ENCODE assay signal across 18 mouse cellular contexts in the genomic region with DNA sequence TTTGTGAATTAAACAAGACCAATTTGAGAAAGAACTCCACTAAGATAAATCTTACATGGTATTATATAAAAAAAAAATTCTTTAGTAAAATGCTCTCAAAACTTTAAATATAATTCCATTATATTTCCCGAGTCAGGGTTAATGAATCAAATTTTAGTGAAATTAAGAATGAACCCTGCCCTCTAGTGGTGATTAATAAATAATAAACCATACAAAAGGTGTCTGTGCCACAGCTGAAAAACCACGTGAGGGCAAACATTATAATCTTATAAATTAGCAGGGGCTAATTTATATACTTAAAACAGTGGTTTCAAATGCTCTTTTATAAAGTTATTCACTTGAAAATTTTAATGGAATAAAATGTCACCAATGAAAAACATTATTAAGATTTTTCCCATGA.
DNase-seq lines count a peak whose midpoint lies in the region; ATAC-seq and TF ChIP-seq lines count a peak whose summit lies in the region.
"Had no signal": no experiment of that assay in that cellular context is flagged by ENCODE, and none has a peak within 500 bp of the region (broad histone marks: within the 10 kb centered on the region; RNA-seq: fewer than 3 reads in every experiment).

No protein-coding gene starts in this region.

- no peaks in the 10 kb centered on the region for H3K79me2 ChIP-seq in MEL (ENCODE audit: control insufficient read depth, insufficient read depth, low read length, poor library complexity)

- TF ChIP-seq EP300 in MEL (IDR thresholded peaks at IDR 0.05; ENCODE audit: low read depth in 1 of 2, low read length in 2 of 2): no peak

- no peaks in the 10 kb centered on the region for H3K36me3 ChIP-seq in limb, embryonic 14.5 days (ENCODE audit: control insufficient read depth, insufficient read depth, low read length)
- no peaks in the 10 kb centered on the region for H3K36me3 ChIP-seq in limb, embryonic 10.5 days
- no peaks in the 10 kb centered on the region for H3K36me3 ChIP-seq in MEL (ENCODE audit: control insufficient read depth in 1 of 2, insufficient read depth in 2 of 2, low read length in 2 of 2)

- WGBS in limb, embryonic 14.5 days: 37% methylated on average over 2 of the region's 2 CpGs
- 52% methylated on average over 2 of the region's 2 CpGs for WGBS in limb, embryonic 10.5 days

- no peak overlapping the region for H3K4me2 ChIP-seq in limb, embryonic 14.5 days (replicated peaks; ENCODE audit: low read depth, low read length, severe bottlenecking)
- H3K4me2 ChIP-seq: midbrain, embryonic 11.5 days had no signal

- intact Hi-C loops in gastrocnemius, adult 2 months (cut with DNase I): no loop called here

- H3K9me3 ChIP-seq in limb, embryonic 14.5 days (ENCODE audit: control insufficient read depth, low read length): no peaks in the 10 kb centered on the region
- H3K9me3 ChIP-seq in limb, embryonic 10.5 days (replicated peaks): no peaks in the 10 kb centered on the region
- H3K9me3 ChIP-seq in MEL (replicated peaks; ENCODE audit: insufficient read depth, low read length): no peaks in the 10 kb centered on the region

- no peaks in the 10 kb centered on the region for H3K27me3 ChIP-seq in limb, embryonic 14.5 days (ENCODE audit: control insufficient read depth, insufficient read depth, low read length)
- no peaks in the 10 kb centered on the region for H3K27me3 ChIP-seq in limb, embryonic 10.5 days (ENCODE audit: low read depth, poor library complexity, severe bottlenecking)
- H3K27me3 ChIP-seq in MEL (ENCODE audit: control insufficient read depth in 1 of 2, insufficient read depth in 2 of 2, low read length in 2 of 2): no peaks in the 10 kb centered on the region

- no peak for ATAC-seq in limb, embryonic 14.5 days (ENCODE audit: low FRiP score, low read depth)
- ATAC-seq in granulocyte monocyte progenitor cell, adult 5-6 weeks (replicated peaks; ENCODE audit: poor library complexity, severe bottlenecking): no peak
- ATAC-seq: forebrain, embryonic 16.5 days had no signal

- no peak overlapping the region for H3K4me3 ChIP-seq in gastrocnemius, adult 2 months
- H3K4me3 ChIP-seq in limb, embryonic 14.5 days (replicated peaks; ENCODE audit: low read length): no peak overlapping the region
- no peak overlapping the region for H3K4me3 ChIP-seq in limb, embryonic 10.5 days
- H3K4me3 ChIP-seq in MEL (ENCODE audit: control insufficient read depth in 1 of 2, insufficient read depth in 1 of 2, low read depth in 2 of 2, low read length in 2 of 2): no peak overlapping the region

- no peak overlapping the region for H3K9ac ChIP-seq in limb, embryonic 14.5 days (ENCODE audit: low read depth, low read length, severe bottlenecking)
- H3K9ac ChIP-seq in MEL (ENCODE audit: control insufficient read depth, low read depth, low read length, poor library complexity, severe bottlenecking): no peak overlapping the region

- H3K4me1 ChIP-seq in limb, embryonic 14.5 days (ENCODE audit: control insufficient read depth, insufficient read depth, low read length): no peaks in the 10 kb centered on the region
- H3K4me1 ChIP-seq in limb, embryonic 10.5 days: no peaks in the 10 kb centered on the region
- H3K4me1 ChIP-seq in MEL (ENCODE audit: control insufficient read depth in 1 of 2, insufficient read depth in 2 of 2, low read length in 2 of 2): no peaks in the 10 kb centered on the region

- TF ChIP-seq CTCF in gastrocnemius, adult 2 months (IDR thresholded peaks at IDR 0.05): peak; percentile 18; the same call in 1 of the 2 replicates
- TF ChIP-seq CTCF in MEL (IDR thresholded peaks at IDR 0.05 in 2 of 3, conservative IDR thresholded peaks at IDR 0.05 in 1 of 3; ENCODE audit: control insufficient read depth in 1 of 3, insufficient read depth in 1 of 3, low read depth in 2 of 3, low read length in 3 of 3, poor library complexity in 1 of 3, severe bottlenecking in 1 of 3): peak in 1 of 3 experiments; percentile 34; a peak in 1 of 6 replicates

- peak; percentile 40 for TF ChIP-seq RAD21 in MEL (IDR thresholded peaks at IDR 0.05; ENCODE audit: low read depth, low read length)

- no peak for DNase-seq in gastrocnemius, adult 2 months
- DNase-seq in gastrocnemius, postnatal 4 days (ENCODE audit: low spot score in 2 of 2): no peak
- peak; percentile 17 for DNase-seq in limb, embryonic 14.5 days (ENCODE audit: low spot score)
- no peak for DNase-seq in limb, embryonic 10.5 days (ENCODE audit: low spot score)
- peak; percentile 6 for DNase-seq in MEL (ENCODE audit: low read depth, low spot score)
- peak; percentile 41 for DNase-seq in retina, embryonic 14.5 days (ENCODE audit: low spot score)
- DNase-seq: adrenal gland, postnatal 14 days; cerebellum, adult 18-20 months; gastrocnemius, postnatal 10 days; heart, postnatal 10 days; kidney, adult 8-10 months; kidney, postnatal 36 days; lung, adult 18-20 months; lung, postnatal 36 days; thymus, postnatal 14 days had no signal

- no peak overlapping the region for H3K27ac ChIP-seq in gastrocnemius, adult 2 months
- no peak overlapping the region for H3K27ac ChIP-seq in limb, embryonic 14.5 days (replicated peaks; ENCODE audit: low read depth, low read length)
- H3K27ac ChIP-seq in limb, embryonic 10.5 days: no peak overlapping the region
- no peak overlapping the region for H3K27ac ChIP-seq in MEL (ENCODE audit: control insufficient read depth, low read depth, low read length)

- no peak for TF ChIP-seq POLR2A in limb, embryonic 14.5 days (IDR thresholded peaks at IDR 0.05; ENCODE audit: borderline replicate concordance, extremely low read depth, insufficient read depth, insufficient read length)
- TF ChIP-seq POLR2A in MEL (IDR thresholded peaks at IDR 0.05; ENCODE audit: control insufficient read depth in 1 of 2, insufficient read depth in 1 of 2, low read depth in 1 of 2, low read length in 2 of 2, poor library complexity in 1 of 2): no peak

TF ChIP-seq in MEL, 35 proteins besides CTCF, POLR2A, EP300 and RAD21:
- TF ChIP-seq TBP (IDR thresholded peaks at IDR 0.05; ENCODE audit: low read depth, low read length): no peak
- peak; percentile 47; the same call in 1 of the 2 replicates for TF ChIP-seq USF1 (IDR thresholded peaks at IDR 0.05; ENCODE audit: low read depth, low read length)
- TF ChIP-seq CHD2 (IDR thresholded peaks at IDR 0.05; ENCODE audit: low read length): no peak
- TF ChIP-seq ELF1 (IDR thresholded peaks at IDR 0.05; ENCODE audit: low read depth, low read length): no peak
- peak; percentile 53 for TF ChIP-seq SMC3 (IDR thresholded peaks at IDR 0.05; ENCODE audit: low read depth, low read length)
TF ChIP-seq in MEL: peak in this region for 2.

Comparison
In these comparisons a context has a peak if more than half of its experiments do, and no peak if none do; other contexts are left out.
1. DNase-seq: peak in limb, embryonic 14.5 days (single experiment), MEL (single experiment) and retina, embryonic 14.5 days (single experiment); none in gastrocnemius, adult 2 months (single experiment), gastrocnemius, postnatal 4 days (0 of 2) and limb, embryonic 10.5 days (single experiment).